Mouse (Mus musculus): ENCODE data around the gene Stk35. TPM values are rescaled to one million over a fixed set of nuclear protein-coding genes. Genes with fewer than 3 reads are reported as not detected.
"Not testable (repeated sequence)": the region's sequence is repeated elsewhere in the genome, so short reads cannot be mapped to it uniquely, and the experiment has no call there.

Stk35 gene
- total RNA-seq, 2 experiments from 2014 or later = 8.7 to 19.3 TPM

GRCm38 (mm10) chr2:129832993-129833392, 32.7 kb downstream of the Stk35 start:
- no peak for ATAC-seq (replicated peaks; ENCODE audit: low FRiP score, low TSS enrichment, poor library complexity, severe bottlenecking)

GRCm38 (mm10) chr2:129834221-129834620, 33.9 kb downstream of the Stk35 start:
- ATAC-seq (replicated peaks; ENCODE audit: low FRiP score, low TSS enrichment, poor library complexity, severe bottlenecking) = no peak

- ATAC-seq (replicated peaks; ENCODE audit: low FRiP score, low TSS enrichment, poor library complexity, severe bottlenecking) = no peak
Observed at GRCm38 (mm10) chr2:129834881-129835280, 34.6 kb downstream of the Stk35 start.

- no peak for ATAC-seq (replicated peaks; ENCODE audit: low FRiP score, low TSS enrichment, poor library complexity, severe bottlenecking)
Observed at GRCm38 (mm10) chr2:129836921-129837320, 36.6 kb downstream of the Stk35 start.

- no peak for ATAC-seq (replicated peaks; ENCODE audit: low FRiP score, low TSS enrichment, poor library complexity, severe bottlenecking)
Observed at GRCm38 (mm10) chr2:129838321-129838720, 38.0 kb downstream of the Stk35 start.

GRCm38 (mm10) chr2:129845826-129846225, 45.5 kb downstream of the Stk35 start:
- no peak for ATAC-seq (replicated peaks; ENCODE audit: low FRiP score, low TSS enrichment, poor library complexity, severe bottlenecking)

- no peak for ATAC-seq (replicated peaks; ENCODE audit: low FRiP score, low TSS enrichment, poor library complexity, severe bottlenecking)
Observed at GRCm38 (mm10) chr2:129846501-129846900, 46.2 kb downstream of the Stk35 start.

GRCm38 (mm10) chr2:129849078-129849477, 48.8 kb downstream of the Stk35 start:
- ATAC-seq (replicated peaks; ENCODE audit: low FRiP score, low TSS enrichment, poor library complexity, severe bottlenecking) = not testable (repeated sequence)

GRCm38 (mm10) chr2:129851512-129851911, 51.2 kb downstream of the Stk35 start:
- no peak for ATAC-seq (replicated peaks; ENCODE audit: low FRiP score, low TSS enrichment, poor library complexity, severe bottlenecking)

- ATAC-seq (replicated peaks; ENCODE audit: low FRiP score, low TSS enrichment, poor library complexity, severe bottlenecking) = no peak
Observed at GRCm38 (mm10) chr2:129863256-129863655, 62.9 kb downstream of the Stk35 start.

GRCm38 (mm10) chr2:129864958-129865357, 64.6 kb downstream of the Stk35 start:
- no peak for ATAC-seq (replicated peaks; ENCODE audit: low FRiP score, low TSS enrichment, poor library complexity, severe bottlenecking)

GRCm38 (mm10) chr2:129869151-129869550, 68.8 kb downstream of the Stk35 start:
- no peak for ATAC-seq (replicated peaks; ENCODE audit: low FRiP score, low TSS enrichment, poor library complexity, severe bottlenecking)

- no peak for ATAC-seq (replicated peaks; ENCODE audit: low FRiP score, low TSS enrichment, poor library complexity, severe bottlenecking)
Observed at GRCm38 (mm10) chr2:129871246-129871645, 70.9 kb downstream of the Stk35 start.

GRCm38 (mm10) chr2:129872071-129872470, 71.8 kb downstream of the Stk35 start:
- ATAC-seq (replicated peaks; ENCODE audit: low FRiP score, low TSS enrichment, poor library complexity, severe bottlenecking) = no peak

- peak; percentile 87 for ATAC-seq (replicated peaks; ENCODE audit: low FRiP score, low TSS enrichment, poor library complexity, severe bottlenecking)
Observed at GRCm38 (mm10) chr2:129873489-129873888, 73.2 kb downstream of the Stk35 start.

- ATAC-seq (replicated peaks; ENCODE audit: low FRiP score, low TSS enrichment, poor library complexity, severe bottlenecking) = no peak
Observed at GRCm38 (mm10) chr2:129874084-129874483, 73.8 kb downstream of the Stk35 start.

GRCm38 (mm10) chr2:129874509-129875095, 74.3 kb downstream of the Stk35 start:
- no peak for ATAC-seq (replicated peaks; ENCODE audit: low FRiP score, low TSS enrichment, poor library complexity, severe bottlenecking)

GRCm38 (mm10) chr2:129876935-129877334, 76.6 kb downstream of the Stk35 start:
- no peak for ATAC-seq (replicated peaks; ENCODE audit: low FRiP score, low TSS enrichment, poor library complexity, severe bottlenecking)

GRCm38 (mm10) chr2:129879817-129880216, 79.5 kb downstream of the Stk35 start:
- peak; percentile 90 for ATAC-seq (replicated peaks; ENCODE audit: low FRiP score, low TSS enrichment, poor library complexity, severe bottlenecking)

GRCm38 (mm10) chr2:129880226-129880625, 79.9 kb downstream of the Stk35 start:
- no peak for ATAC-seq (replicated peaks; ENCODE audit: low FRiP score, low TSS enrichment, poor library complexity, severe bottlenecking)

GRCm38 (mm10) chr2:129881886-129882285, 81.6 kb downstream of the Stk35 start:
- no peak for ATAC-seq (replicated peaks; ENCODE audit: low FRiP score, low TSS enrichment, poor library complexity, severe bottlenecking)

Measured in megakaryocyte-erythroid progenitor cell, adult 5-6 weeks (primary cell).